In genomic region chr2:167964320-167964719, GRCm38 (mm10) we compare ENCODE assay signal across 22 mouse cellular contexts. TPM values are rescaled to one million over a fixed set of nuclear protein-coding genes. Genes with fewer than 3 reads are reported as not detected.
DNase-seq lines count a peak whose midpoint lies in the region; ATAC-seq and TF ChIP-seq lines count a peak whose summit lies in the region.
"Had no signal": no experiment of that assay in that cellular context is flagged by ENCODE, and none has a peak within 500 bp of the region (broad histone marks: within the 10 kb centered on the region; RNA-seq: fewer than 3 reads in every experiment).

No protein-coding gene starts in this region.

- H3K36me3 ChIP-seq in heart, postnatal 0 days (replicated peaks; ENCODE audit: control insufficient read depth, insufficient read depth, low read length), result peaks cover 44% of the 10 kb centered on the region
- H3K36me3 ChIP-seq in lung, postnatal 0 days (ENCODE audit: insufficient read depth, low read length), result peaks cover 19% of the 10 kb centered on the region

- no peaks in the 10 kb centered on the region for H3K9me3 ChIP-seq in heart, postnatal 0 days (replicated peaks; ENCODE audit: control insufficient read depth, low read length)
- H3K9me3 ChIP-seq in lung, postnatal 0 days (ENCODE audit: low read length), result no peaks in the 10 kb centered on the region
- H3K9me3 ChIP-seq: embryonic facial prominence, embryonic 15.5 days; forebrain, embryonic 10.5 days; heart, embryonic 15.5 days; hindbrain, embryonic 15.5 days had no signal

- H3K4me2 ChIP-seq in heart, postnatal 0 days (ENCODE audit: low read depth, low read length), result no peak overlapping the region
- H3K4me2 ChIP-seq in lung, postnatal 0 days (replicated peaks; ENCODE audit: low read depth, low read length), result no peak overlapping the region
- H3K4me2 ChIP-seq: embryonic facial prominence, embryonic 15.5 days; heart, embryonic 11.5 days; heart, embryonic 15.5 days; hindbrain, embryonic 15.5 days had no signal

- H3K9ac ChIP-seq in heart, postnatal 0 days (replicated peaks; ENCODE audit: low read depth, low read length), result no peak overlapping the region
- no peak overlapping the region for H3K9ac ChIP-seq in lung, postnatal 0 days (replicated peaks; ENCODE audit: low read depth)
- H3K9ac ChIP-seq: embryonic facial prominence, embryonic 15.5 days; heart, embryonic 15.5 days; hindbrain, embryonic 15.5 days had no signal

- TF ChIP-seq EP300 in heart, postnatal 0 days (IDR thresholded peaks at IDR 0.05; ENCODE audit: low read depth), result no peak
- TF ChIP-seq EP300 in lung, postnatal 0 days (IDR thresholded peaks at IDR 0.05), result peak; percentile 91

- no peak for TF ChIP-seq CTCF in heart, postnatal 0 days (IDR thresholded peaks at IDR 0.05; ENCODE audit: low read depth)
- TF ChIP-seq CTCF in lung, postnatal 0 days (IDR thresholded peaks at IDR 0.05), result no peak

- WGBS in heart, postnatal 0 days, result 40% methylated on average over 9 of the region's 9 CpGs
- 66% methylated on average over 9 of the region's 9 CpGs for WGBS in lung, postnatal 0 days

- no peak overlapping the region for H3K27ac ChIP-seq in heart, postnatal 0 days (ENCODE audit: low read depth)
- H3K27ac ChIP-seq in lung, postnatal 0 days (ENCODE audit: low read length), result peak overlapping the region; percentile 70
- H3K27ac ChIP-seq: embryonic facial prominence, embryonic 15.5 days; forebrain, embryonic 10.5 days; hindbrain, embryonic 15.5 days had no signal

- ATAC-seq in heart, postnatal 0 days (ENCODE audit: insufficient read depth, low read depth), result 0 out of 2 replicates have a peak, but pooled peaks have one; percentile 12
- peak; percentile 93 for ATAC-seq in lung, postnatal 0 days
- ATAC-seq: activated CD4-positive, CD25-positive, alpha-beta regulatory T cell, adult 4 months; forebrain, embryonic 14.5 days; Patski had no signal

- H3K4me3 ChIP-seq in heart, postnatal 0 days (ENCODE audit: low read depth, low read length), result no peak overlapping the region
- H3K4me3 ChIP-seq in lung, postnatal 0 days (ENCODE audit: low read depth, low read length), result no peak overlapping the region
- H3K4me3 ChIP-seq: embryonic facial prominence, embryonic 15.5 days; erythroblast, embryonic 14.5 days; forebrain, embryonic 10.5 days; heart, embryonic 15.5 days; hindbrain, embryonic 15.5 days had no signal

- H3K4me1 ChIP-seq in heart, postnatal 0 days (ENCODE audit: control insufficient read depth, insufficient read depth), result peaks cover 40% of the 10 kb centered on the region
- H3K4me1 ChIP-seq in lung, postnatal 0 days (ENCODE audit: insufficient read depth, low read depth, low read length), result peaks cover 24% of the 10 kb centered on the region; the same call in 1 of the 2 replicates

- H3K27me3 ChIP-seq in heart, postnatal 0 days (ENCODE audit: control insufficient read depth, insufficient read depth, low read length), result no peaks in the 10 kb centered on the region
- no peaks in the 10 kb centered on the region for H3K27me3 ChIP-seq in lung, postnatal 0 days (replicated peaks; ENCODE audit: insufficient read depth, low read length)
- H3K27me3 ChIP-seq: CH12.LX; embryonic facial prominence, embryonic 15.5 days; heart, embryonic 15.5 days; hindbrain, embryonic 15.5 days; Patski had no signal

- no peak for DNase-seq in heart, postnatal 0 days (ENCODE audit: low spot score)
- DNase-seq in heart, postnatal 4 days, result no peak
- peak; percentile 87 to 91 for DNase-seq in lung, adult 18-20 months
- peak; percentile 91 for DNase-seq in lung, postnatal 0 days (ENCODE audit: low spot score)
- peak; percentile 88 for DNase-seq in lung, postnatal 36 days
- no peak for DNase-seq in cerebellum, postnatal 25 days
- no peak for DNase-seq in layer of hippocampus, postnatal 36 days
- DNase-seq: adrenal gland, postnatal 36 days; cerebellum, adult 2 months; cerebellum, postnatal 10 days; embryo, embryonic 11 days; gastrocnemius, postnatal 36 days had no signal

RNA-seq across cellular contexts. Expression of gene Ptpn1, which starts 32.5 kb away (rescaled TPM):
- total RNA-seq in heart, postnatal 0 days (2014; rRNA removed; ENCODE audit: low replicate concordance), result 22.0 and 28.8 TPM in 2 replicates
- 36.5 and 37.9 TPM in 2 replicates for polyA plus RNA-seq in heart, postnatal 0 days (2015; fragmentation: Nextera tagmentation; extraction: Ambion mirVana)
- total RNA-seq in heart, postnatal 4 days (2021), result 10 to 100 TPM; 37.7 to 38.1 TPM
- 81.2 and 94.5 TPM in 2 replicates for polyA plus RNA-seq in lung, postnatal 0 days (2015; fragmentation: Nextera tagmentation; extraction: Ambion mirVana)
- 10 to 100 TPM; 62.6 to 63.3 TPM for total RNA-seq in layer of hippocampus, postnatal 36 days (2021)

RNA-seq across cellular contexts. Expression of gene Ripor3, which starts 46.1 kb away (rescaled TPM):
- total RNA-seq in heart, postnatal 0 days (2014; rRNA removed; ENCODE audit: low replicate concordance), result 1.2 and 1.9 TPM in 2 replicates
- 0.29 and 0.36 TPM in 2 replicates for polyA plus RNA-seq in heart, postnatal 0 days (2015; fragmentation: Nextera tagmentation; extraction: Ambion mirVana)
- total RNA-seq in heart, postnatal 4 days (2021), result under 1 TPM; 0.45 to 0.91 TPM
- polyA plus RNA-seq in lung, postnatal 0 days (2015; fragmentation: Nextera tagmentation; extraction: Ambion mirVana), result 1.00 and 1.1 TPM in 2 replicates
- total RNA-seq in layer of hippocampus, postnatal 36 days (2021), result under 1 TPM; 0.10 to 0.28 TPM

Comparison
In these comparisons a context has a peak if more than half of its experiments do, and no peak if none do; other contexts are left out.
1. DNase-seq: peak in lung, adult 18-20 months (2 of 2), lung, postnatal 0 days (single experiment) and lung, postnatal 36 days (single experiment); none in heart, postnatal 0 days (single experiment), heart, postnatal 4 days (single experiment), cerebellum, postnatal 25 days (0 of 2) and layer of hippocampus, postnatal 36 days (0 of 2).